Comparison of ENCODE assay signal across 8 mouse cellular contexts in genomic region chr9:65188599-65188998, GRCm38 (mm10). TPM values are rescaled to one million over a fixed set of nuclear protein-coding genes. Genes with fewer than 3 reads are reported as not detected.
A peak's percentile ranks its signal among the peaks of the same experiment; 100 is the strongest.
DNase-seq lines count a peak whose midpoint lies in the region; ATAC-seq and TF ChIP-seq lines count a peak whose summit lies in the region.

No protein-coding gene starts in this region.

- H3K4me3 ChIP-seq in kidney, postnatal 0 days (replicated peaks; ENCODE audit: low read depth, low read length) = no peak overlapping the region

- H3K4me1 ChIP-seq in kidney, postnatal 0 days (replicated peaks; ENCODE audit: insufficient read depth, low read length) = peaks cover 5% of the 10 kb centered on the region; the same call in 1 of the 2 replicates

- H3K27me3 ChIP-seq in kidney, postnatal 0 days (ENCODE audit: insufficient read depth, low read length) = no peaks in the 10 kb centered on the region; the same call in 1 of the 2 replicates

- DNase-seq in 416B (ENCODE audit: low read depth) (peak; percentile 89), liver (peak; percentile 80)
- DNase-seq in adrenal gland, adult 8-10 months = peak; percentile 76
- DNase-seq in embryo, embryonic 11 days = peak; percentile 93
- DNase-seq in gastrocnemius, postnatal 4 days (ENCODE audit: low spot score in 2 of 2) = peak; percentile 67 to 77
- peak; percentile 95 for DNase-seq in kidney, postnatal 0 days (ENCODE audit: low spot score)
- DNase-seq in naive thymus-derived CD4-positive, alpha-beta T cell, adult 2 months (ENCODE audit: low read depth) = peak; percentile 92
- DNase-seq in spleen, postnatal 36 days (ENCODE audit: low spot score in 2 of 2) = peak; percentile 69 to 78

- no peaks in the 10 kb centered on the region for H3K36me3 ChIP-seq in kidney, postnatal 0 days (ENCODE audit: insufficient read depth, low read length)

- no peak overlapping the region for H3K27ac ChIP-seq in kidney, postnatal 0 days

- WGBS in kidney, postnatal 0 days = 1% methylated on average over 3 of the region's 3 CpGs

- no peak overlapping the region for H3K9ac ChIP-seq in kidney, postnatal 0 days (ENCODE audit: low read depth, low read length)

- TF ChIP-seq CTCF in kidney, postnatal 0 days (IDR thresholded peaks at IDR 0.05; ENCODE audit: low read depth) = peak; percentile 97

- ATAC-seq in kidney, postnatal 0 days (replicated peaks; ENCODE audit: low FRiP score, low read depth) = no peak

- no peak overlapping the region for H3K4me2 ChIP-seq in kidney, postnatal 0 days (ENCODE audit: low read length)

- H3K9me3 ChIP-seq in kidney, postnatal 0 days (replicated peaks; ENCODE audit: low read length) = no peaks in the 10 kb centered on the region

RNA-seq across cellular contexts. Expression of gene Parp16, which starts 6.6 kb away (rescaled TPM):
- total RNA-seq in adrenal gland, adult 8-10 months (2022) = 10 to 100 TPM; 16.2 to 44.2 (median 33.1) TPM
- 1 to 10 TPM; 8.3 to 9.1 TPM for total RNA-seq in gastrocnemius, postnatal 4 days (2021)
- polyA plus RNA-seq in kidney, postnatal 0 days (2015; fragmentation: Nextera tagmentation; extraction: Ambion mirVana) = 8.4 and 8.6 TPM in 2 replicates

RNA-seq across cellular contexts. Expression of gene Igdcc3, which starts 47.6 kb away (rescaled TPM):
- 1 to 10 TPM in 3 of 4 experiments, under 1 TPM in 1; 0.84 to 4.0 (median 2.4) TPM for total RNA-seq in adrenal gland, adult 8-10 months (2022)
- total RNA-seq in gastrocnemius, postnatal 4 days (2021) = under 1 TPM; 0.88 to 0.91 TPM
- polyA plus RNA-seq in kidney, postnatal 0 days (2015; fragmentation: Nextera tagmentation; extraction: Ambion mirVana) = 2.2 and 2.4 TPM in 2 replicates
